Comparison of ENCODE assay signal across 16 mouse cellular contexts in genomic region chr8:111728481-111728880, GRCm38 (mm10). TPM values are rescaled to one million over a fixed set of nuclear protein-coding genes. Genes with fewer than 3 reads are reported as not detected.
A peak's percentile ranks its signal among the peaks of the same experiment; 100 is the strongest.
DNase-seq lines count a peak whose midpoint lies in the region; ATAC-seq and TF ChIP-seq lines count a peak whose summit lies in the region.
"Had no signal": no experiment of that assay in that cellular context is flagged by ENCODE, and none has a peak within 500 bp of the region (broad histone marks: within the 10 kb centered on the region; RNA-seq: fewer than 3 reads in every experiment).

No protein-coding gene starts in this region.

- no peaks in the 10 kb centered on the region for H3K36me3 ChIP-seq in forebrain, embryonic 13.5 days (ENCODE audit: poor library complexity, severe bottlenecking)
- no peaks in the 10 kb centered on the region for H3K36me3 ChIP-seq in forebrain, embryonic 16.5 days (ENCODE audit: control insufficient read depth, insufficient read depth)
- H3K36me3 ChIP-seq in hindbrain, embryonic 13.5 days, result no peaks in the 10 kb centered on the region
- H3K36me3 ChIP-seq in hindbrain, embryonic 16.5 days (ENCODE audit: control insufficient read depth, insufficient read depth, low read length), result no peaks in the 10 kb centered on the region
- H3K36me3 ChIP-seq in lung, embryonic 14.5 days (ENCODE audit: insufficient read depth), result no peaks in the 10 kb centered on the region
- no peaks in the 10 kb centered on the region for H3K36me3 ChIP-seq in limb, embryonic 15.5 days
- no peaks in the 10 kb centered on the region for H3K36me3 ChIP-seq in midbrain, postnatal 0 days (ENCODE audit: insufficient read depth, low read length)
- H3K36me3 ChIP-seq: hindbrain, embryonic 12.5 days had no signal

- peaks cover 62% of the 10 kb centered on the region for H3K4me1 ChIP-seq in forebrain, embryonic 13.5 days
- peaks cover 44% of the 10 kb centered on the region for H3K4me1 ChIP-seq in forebrain, embryonic 16.5 days (replicated peaks; ENCODE audit: control insufficient read depth, insufficient read depth, low read length)
- H3K4me1 ChIP-seq in hindbrain, embryonic 13.5 days (replicated peaks), result peaks cover 82% of the 10 kb centered on the region
- H3K4me1 ChIP-seq in hindbrain, embryonic 16.5 days (ENCODE audit: control insufficient read depth, insufficient read depth, low read depth, low read length), result peaks cover 60% of the 10 kb centered on the region
- H3K4me1 ChIP-seq in lung, embryonic 14.5 days (ENCODE audit: insufficient read depth), result peaks cover 41% of the 10 kb centered on the region
- H3K4me1 ChIP-seq in limb, embryonic 15.5 days, result peaks cover 68% of the 10 kb centered on the region
- H3K4me1 ChIP-seq in midbrain, postnatal 0 days (ENCODE audit: insufficient read depth, low read length), result peaks cover 7% of the 10 kb centered on the region; the same call in 1 of the 2 replicates

- H3K4me3 ChIP-seq in forebrain, embryonic 13.5 days, result no peak overlapping the region
- no peak overlapping the region for H3K4me3 ChIP-seq in forebrain, embryonic 16.5 days (replicated peaks; ENCODE audit: low read length)
- no peak overlapping the region for H3K4me3 ChIP-seq in hindbrain, embryonic 13.5 days
- H3K4me3 ChIP-seq in hindbrain, embryonic 16.5 days (ENCODE audit: low read length), result no peak overlapping the region
- no peak overlapping the region for H3K4me3 ChIP-seq in lung, embryonic 14.5 days (ENCODE audit: low read depth, low read length)
- no peak overlapping the region for H3K4me3 ChIP-seq in limb, embryonic 15.5 days
- no peak overlapping the region for H3K4me3 ChIP-seq in midbrain, postnatal 0 days (ENCODE audit: low read depth, low read length)
- H3K4me3 ChIP-seq: hindbrain, embryonic 12.5 days had no signal

- DNase-seq in lung, embryonic 14.5 days, result no peak
- DNase-seq in lung, postnatal 36 days, result no peak
- DNase-seq in midbrain, postnatal 0 days (ENCODE audit: low spot score), result no peak
- DNase-seq: lung, postnatal 14 days; midbrain, embryonic 14.5 days; thymus, postnatal 4 days had no signal

- H3K4me2 ChIP-seq in forebrain, embryonic 13.5 days, result no peak overlapping the region
- no peak overlapping the region for H3K4me2 ChIP-seq in forebrain, embryonic 16.5 days (ENCODE audit: low read length)
- no peak overlapping the region for H3K4me2 ChIP-seq in hindbrain, embryonic 13.5 days
- no peak overlapping the region for H3K4me2 ChIP-seq in hindbrain, embryonic 16.5 days (ENCODE audit: low read length)
- H3K4me2 ChIP-seq in lung, embryonic 14.5 days, result no peak overlapping the region
- H3K4me2 ChIP-seq in limb, embryonic 15.5 days, result no peak overlapping the region
- no peak overlapping the region for H3K4me2 ChIP-seq in midbrain, postnatal 0 days (ENCODE audit: low read depth, low read length, poor library complexity, severe bottlenecking)
- H3K4me2 ChIP-seq: hindbrain, embryonic 12.5 days had no signal

- H3K9ac ChIP-seq in forebrain, embryonic 13.5 days, result peak overlapping the region; percentile 30; the same call in 1 of the 2 replicates
- H3K9ac ChIP-seq in forebrain, embryonic 16.5 days (replicated peaks; ENCODE audit: low read depth, low read length), result no peak overlapping the region
- peak overlapping the region; percentile 21; the same call in 1 of the 2 replicates for H3K9ac ChIP-seq in hindbrain, embryonic 13.5 days
- H3K9ac ChIP-seq in hindbrain, embryonic 16.5 days (ENCODE audit: low read depth, low read length), result no peak overlapping the region
- peak overlapping the region; percentile 30 for H3K9ac ChIP-seq in lung, embryonic 14.5 days
- H3K9ac ChIP-seq in limb, embryonic 15.5 days, result no peak overlapping the region
- no peak overlapping the region for H3K9ac ChIP-seq in midbrain, postnatal 0 days (replicated peaks; ENCODE audit: low read length, poor library complexity, severe bottlenecking)
- H3K9ac ChIP-seq: hindbrain, embryonic 12.5 days had no signal

- no peak for TF ChIP-seq CTCF in lung, embryonic 14.5 days (IDR thresholded peaks at IDR 0.05; ENCODE audit: low read depth)
- TF ChIP-seq CTCF in midbrain, postnatal 0 days (IDR thresholded peaks at IDR 0.05), result no peak

- no peak overlapping the region; the same call in 1 of the 2 replicates for H3K27ac ChIP-seq in forebrain, embryonic 13.5 days
- no peak overlapping the region for H3K27ac ChIP-seq in forebrain, embryonic 16.5 days (ENCODE audit: low read length)
- no peak overlapping the region for H3K27ac ChIP-seq in hindbrain, embryonic 13.5 days
- H3K27ac ChIP-seq in hindbrain, embryonic 16.5 days (ENCODE audit: low read depth, low read length), result no peak overlapping the region
- H3K27ac ChIP-seq in lung, embryonic 14.5 days (ENCODE audit: low read depth), result 0 out of 2 replicates have a peak overlapping the region, but pooled peaks have one; percentile 32
- peak overlapping the region; percentile 43; the same call in 1 of the 2 replicates for H3K27ac ChIP-seq in limb, embryonic 15.5 days
- H3K27ac ChIP-seq in midbrain, postnatal 0 days (ENCODE audit: low read depth, low read length), result no peak overlapping the region
- H3K27ac ChIP-seq: hindbrain, embryonic 12.5 days had no signal

- H3K27me3 ChIP-seq in forebrain, embryonic 13.5 days, result no peaks in the 10 kb centered on the region
- no peaks in the 10 kb centered on the region for H3K27me3 ChIP-seq in forebrain, embryonic 16.5 days (replicated peaks; ENCODE audit: control insufficient read depth, insufficient read depth, low read length)
- no peaks in the 10 kb centered on the region for H3K27me3 ChIP-seq in hindbrain, embryonic 13.5 days
- H3K27me3 ChIP-seq in hindbrain, embryonic 16.5 days (replicated peaks; ENCODE audit: control insufficient read depth, insufficient read depth, low read length), result no peaks in the 10 kb centered on the region
- H3K27me3 ChIP-seq in lung, embryonic 14.5 days (ENCODE audit: insufficient read depth, low read length), result no peaks in the 10 kb centered on the region
- H3K27me3 ChIP-seq in limb, embryonic 15.5 days, result no peaks in the 10 kb centered on the region
- no peaks in the 10 kb centered on the region for H3K27me3 ChIP-seq in midbrain, postnatal 0 days (ENCODE audit: insufficient read depth, low read length)
- H3K27me3 ChIP-seq: hindbrain, embryonic 12.5 days had no signal

- 78% methylated on average over 5 of the region's 5 CpGs for WGBS in forebrain, embryonic 13.5 days
- 68% methylated on average over 5 of the region's 5 CpGs for WGBS in forebrain, embryonic 16.5 days
- 71% methylated on average over 5 of the region's 5 CpGs for whole genome bisulfite sequencing in hindbrain, embryonic 13.5 days
- 66% methylated on average over 5 of the region's 5 CpGs for WGBS in hindbrain, embryonic 16.5 days
- 74% methylated on average over 5 of the region's 5 CpGs for WGBS in lung, embryonic 14.5 days
- 65% methylated on average over 5 of the region's 5 CpGs for WGBS in limb, embryonic 15.5 days
- WGBS in midbrain, postnatal 0 days, result 70% methylated on average over 5 of the region's 5 CpGs

- no peak for ATAC-seq in forebrain, embryonic 13.5 days
- no peak for ATAC-seq in forebrain, embryonic 16.5 days
- no peak for ATAC-seq in hindbrain, embryonic 13.5 days (ENCODE audit: low FRiP score)
- no peak for ATAC-seq in hindbrain, embryonic 16.5 days
- no peak for ATAC-seq in lung, embryonic 14.5 days (ENCODE audit: insufficient read depth)
- ATAC-seq in limb, embryonic 15.5 days (ENCODE audit: insufficient number of reproducible peaks, low FRiP score, low TSS enrichment, low read depth), result no peak
- ATAC-seq in midbrain, postnatal 0 days (ENCODE audit: low FRiP score), result no peak

- H3K9me3 ChIP-seq in forebrain, embryonic 13.5 days (replicated peaks), result no peaks in the 10 kb centered on the region
- H3K9me3 ChIP-seq in forebrain, embryonic 16.5 days (ENCODE audit: control insufficient read depth, low read length), result no peaks in the 10 kb centered on the region
- no peaks in the 10 kb centered on the region for H3K9me3 ChIP-seq in hindbrain, embryonic 13.5 days
- H3K9me3 ChIP-seq in hindbrain, embryonic 16.5 days (ENCODE audit: control insufficient read depth, low read length), result no peaks in the 10 kb centered on the region
- no peaks in the 10 kb centered on the region for H3K9me3 ChIP-seq in lung, embryonic 14.5 days (ENCODE audit: low read depth, low read length)
- no peaks in the 10 kb centered on the region for H3K9me3 ChIP-seq in limb, embryonic 15.5 days
- H3K9me3 ChIP-seq in midbrain, postnatal 0 days (ENCODE audit: low read length), result no peaks in the 10 kb centered on the region
- H3K9me3 ChIP-seq: hindbrain, embryonic 12.5 days had no signal

RNA-seq across cellular contexts. Expression of gene Bcar1, which starts 15.1 kb away (rescaled TPM):
- 49.9 and 50.0 TPM in 2 replicates for polyA plus RNA-seq in forebrain, embryonic 13.5 days (2015; fragmentation: Nextera tagmentation; extraction: Ambion mirVana)
- 45.9 and 52.5 TPM in 2 replicates for polyA plus RNA-seq in forebrain, embryonic 16.5 days (2015; fragmentation: Nextera tagmentation; extraction: Ambion mirVana)
- polyA plus RNA-seq in hindbrain, embryonic 13.5 days (2015; fragmentation: Nextera tagmentation; extraction: Ambion mirVana), result 55.4 and 55.6 TPM in 2 replicates
- 37.6 and 50.0 TPM in 2 replicates for polyA plus RNA-seq in hindbrain, embryonic 16.5 days (2015; fragmentation: Nextera tagmentation; extraction: Ambion mirVana)
- polyA plus RNA-seq in lung, embryonic 14.5 days (2014; fragmentation: Nextera tagmentation; extraction: Ambion mirVana), result 54.5 and 56.3 TPM in 2 replicates
- 35.3 and 35.4 TPM in 2 replicates for polyA plus RNA-seq in limb, embryonic 15.5 days (2015; fragmentation: Nextera tagmentation; extraction: Ambion mirVana)
- 62.3 and 72.8 TPM in 2 replicates for total RNA-seq in midbrain, postnatal 0 days (2014; rRNA removed)
- polyA plus RNA-seq in midbrain, postnatal 0 days (2015; fragmentation: Nextera tagmentation; extraction: Ambion mirVana), result 38.3 and 44.3 TPM in 2 replicates

RNA-seq across cellular contexts. Expression of gene Ctrb1, which starts 37.7 kb away (rescaled TPM):
- 1.7 TPM in 1 of 2 replicates, not detected in the other for polyA plus RNA-seq in forebrain, embryonic 13.5 days (2015; fragmentation: Nextera tagmentation; extraction: Ambion mirVana)
- polyA plus RNA-seq in forebrain, embryonic 16.5 days (2015; fragmentation: Nextera tagmentation; extraction: Ambion mirVana), result not detected in 2 replicates
- polyA plus RNA-seq in hindbrain, embryonic 13.5 days (2015; fragmentation: Nextera tagmentation; extraction: Ambion mirVana), result 3.1 TPM in 1 of 2 replicates, not detected in the other
- polyA plus RNA-seq in hindbrain, embryonic 16.5 days (2015; fragmentation: Nextera tagmentation; extraction: Ambion mirVana), result not detected in 2 replicates
- not detected in 2 replicates for polyA plus RNA-seq in lung, embryonic 14.5 days (2014; fragmentation: Nextera tagmentation; extraction: Ambion mirVana)
- 0.28 and 1.6 TPM in 2 replicates for polyA plus RNA-seq in limb, embryonic 15.5 days (2015; fragmentation: Nextera tagmentation; extraction: Ambion mirVana)
- total RNA-seq in midbrain, postnatal 0 days (2014; rRNA removed), result not detected in 2 replicates
- not detected in 2 replicates for polyA plus RNA-seq in midbrain, postnatal 0 days (2015; fragmentation: Nextera tagmentation; extraction: Ambion mirVana)
- total RNA-seq: layer of hippocampus, adult 8-10 months; left cerebral cortex, postnatal 36 days; MEL; neutrophil, adult 5-6 weeks had no signal
- polyA plus RNA-seq: hindbrain, embryonic 12.5 days; midbrain, embryonic 14.5 days had no signal

Comparison
In these comparisons a context has a peak if more than half of its experiments do, and no peak if none do; other contexts are left out.
1. H3K9ac ChIP-seq: peak in forebrain, embryonic 13.5 days (single experiment), hindbrain, embryonic 13.5 days (single experiment) and lung, embryonic 14.5 days (single experiment); none in forebrain, embryonic 16.5 days (single experiment), hindbrain, embryonic 16.5 days (single experiment), limb, embryonic 15.5 days (single experiment) and midbrain, postnatal 0 days (single experiment).
2. H3K27ac ChIP-seq: peak in lung, embryonic 14.5 days (single experiment) and limb, embryonic 15.5 days (single experiment); none in forebrain, embryonic 13.5 days (single experiment), forebrain, embryonic 16.5 days (single experiment), hindbrain, embryonic 13.5 days (single experiment), hindbrain, embryonic 16.5 days (single experiment) and midbrain, postnatal 0 days (single experiment).